Mouse (Mus musculus): ENCODE results near the gene Klrb1c. TPM values are rescaled to one million over a fixed set of nuclear protein-coding genes. Genes with fewer than 3 reads are reported as not detected.
A peak's percentile ranks its signal among the peaks of the same experiment; 100 is the strongest.
"Not testable (repeated sequence)": the region's sequence is repeated elsewhere in the genome, so short reads cannot be mapped to it uniquely, and the experiment has no call there.

Klrb1c gene
- polyA plus RNA-seq, 1 experiment from 2014 or later = 0.15 TPM

DNA sequence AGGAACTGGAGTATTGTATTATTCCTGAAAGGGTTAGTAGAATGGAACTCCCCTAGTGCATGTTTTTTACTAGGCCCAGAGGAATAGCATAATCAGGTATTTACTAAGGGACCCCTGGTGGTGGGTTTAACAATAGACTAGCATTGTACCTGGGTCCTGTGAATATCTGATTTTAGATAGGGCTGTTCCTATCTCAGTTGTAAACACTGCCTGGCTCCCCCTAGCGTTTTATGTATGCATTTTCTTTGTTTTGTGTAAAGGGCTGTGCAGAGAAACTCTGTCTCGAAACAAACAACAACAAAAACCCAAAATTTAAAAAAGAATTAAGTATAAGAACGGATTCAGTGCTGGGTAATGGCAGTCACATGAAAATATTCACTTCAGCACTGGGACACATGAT lies 18.0 kb upstream of the Klrb1c start:
- Histone ChIP-seq H3K9ac (no peak overlapping the region), H3K9me3 (0 out of 2 replicates have a peak, but pooled peaks cover 4% of the 10 kb centered on the region), H3K4me2 (no peak overlapping the region), H3K4me3 (no peak overlapping the region), H3K36me3 (no peaks in the 10 kb centered on the region), H3K4me1 (peaks cover 6% of the 10 kb centered on the region; the same call in 1 of the 2 replicates), H3K27me3 (replicated peaks) (no peaks in the 10 kb centered on the region), H3K27ac (replicated peaks) (no peak overlapping the region)
- ATAC-seq (ENCODE audit: extremely low read depth, insufficient number of reproducible peaks, low FRiP score, low TSS enrichment) = no peak
- WGBS = 60% methylated on average over 3 of the region's 3 CpGs

DNA sequence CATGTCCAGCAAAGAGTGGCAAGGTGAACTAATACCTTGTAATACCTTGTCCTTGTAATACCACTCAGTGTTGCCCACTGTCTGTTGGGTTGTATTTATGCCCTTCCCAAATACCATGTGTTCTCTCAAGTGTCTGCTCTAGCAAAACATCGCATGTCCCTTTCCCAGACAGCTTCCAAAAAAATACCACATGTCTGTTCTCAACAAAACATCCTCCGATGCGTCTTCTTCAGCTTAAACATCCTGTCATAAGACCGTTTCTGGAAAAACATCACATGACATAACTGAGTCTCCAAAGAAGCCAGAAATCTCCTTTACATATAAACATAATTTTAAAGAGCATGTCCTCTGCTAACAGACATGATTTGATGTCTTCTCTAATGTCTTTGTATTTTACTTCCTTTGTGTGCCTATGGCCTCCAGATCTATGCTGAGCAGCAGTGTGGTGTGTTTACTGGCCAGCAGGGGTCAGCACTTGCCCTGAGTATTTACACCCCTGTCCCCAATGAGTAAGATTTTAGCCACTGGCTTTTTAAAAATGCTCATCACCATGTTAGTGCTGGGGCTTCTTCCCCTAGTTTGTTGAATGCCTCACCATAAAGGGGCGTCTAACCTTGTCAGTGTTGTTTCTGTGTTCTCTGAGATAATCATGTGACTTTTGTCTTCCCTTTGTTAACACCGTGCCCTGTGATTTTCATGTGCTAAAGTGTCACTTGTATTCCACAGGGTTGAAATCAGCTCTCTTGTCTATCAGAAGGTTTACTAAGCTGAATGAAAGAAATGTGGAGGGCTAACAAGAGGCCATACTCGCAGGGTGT lies 16.0 kb upstream of the Klrb1c start:
- H3K4me2 ChIP-seq = peak overlapping the region; percentile 24; the same call in 1 of the 2 replicates
- not testable (repeated sequence) for H3K27ac ChIP-seq (replicated peaks); H3K36me3 ChIP-seq; H3K4me3 ChIP-seq; ATAC-seq (ENCODE audit: extremely low read depth, insufficient number of reproducible peaks, low FRiP score, low TSS enrichment); H3K27me3 ChIP-seq (replicated peaks); H3K4me1 ChIP-seq; H3K9me3 ChIP-seq; H3K9ac ChIP-seq
- 59% methylated on average over 7 of the region's 7 CpGs for WGBS

DNA sequence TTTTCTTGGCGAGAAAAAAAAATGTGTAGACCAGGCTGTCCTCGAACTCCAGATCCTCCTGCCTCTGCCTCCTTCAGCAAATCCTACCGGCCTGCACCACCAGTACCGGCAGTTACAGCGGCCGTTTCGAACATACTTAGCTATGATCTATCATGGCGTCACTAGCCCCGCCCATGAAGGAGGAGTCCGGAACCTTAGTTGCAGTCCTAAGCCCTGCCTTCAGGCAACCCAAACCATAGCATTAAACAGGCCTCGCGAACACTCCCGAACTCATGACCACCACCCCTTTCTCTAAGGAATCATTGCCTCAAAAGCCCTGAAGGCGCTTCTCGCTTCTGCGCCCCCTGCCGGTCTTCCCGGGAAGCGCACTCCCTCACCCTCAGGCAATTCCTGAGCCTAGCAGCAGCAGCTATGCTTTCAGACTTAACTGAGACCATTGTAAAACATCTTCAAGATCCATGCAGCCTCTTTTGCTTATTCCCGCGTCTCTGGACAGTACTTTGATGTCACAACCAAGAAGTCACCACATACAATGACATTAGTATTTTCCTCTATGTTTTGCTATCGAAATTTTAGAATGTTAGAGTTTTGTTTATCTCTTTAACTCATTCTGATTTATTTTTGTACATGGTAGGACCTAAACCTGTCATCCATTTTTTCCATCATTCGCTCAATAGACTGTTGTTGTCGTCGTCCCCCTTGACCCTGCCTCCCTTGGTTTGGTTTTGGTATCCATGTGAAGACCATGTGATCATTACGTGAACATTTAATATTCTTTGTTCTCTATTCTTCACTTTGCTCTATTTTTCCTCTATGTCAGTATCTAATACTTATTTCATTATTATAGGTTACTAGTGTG lies 14.2 kb upstream of the Klrb1c start:
- 0 out of 2 replicates have a peak, but pooled peaks cover 4% of the 10 kb centered on the region for H3K9me3 ChIP-seq
- H3K27me3 ChIP-seq (replicated peaks) = no peaks in the 10 kb centered on the region
- 8% methylated on average over 26 of the region's 26 CpGs for WGBS
- no peaks in the 10 kb centered on the region for H3K36me3 ChIP-seq
- peak overlapping the region; percentile 83 for H3K9ac ChIP-seq
- H3K4me1 ChIP-seq = peaks cover 12% of the 10 kb centered on the region
- H3K27ac ChIP-seq (replicated peaks) = peak overlapping the region; percentile 73
- peak overlapping the region; percentile 61 for H3K4me3 ChIP-seq
- ATAC-seq (ENCODE audit: extremely low read depth, insufficient number of reproducible peaks, low FRiP score, low TSS enrichment) = peak; percentile 86
- H3K4me2 ChIP-seq = peak overlapping the region; percentile 78

DNA sequence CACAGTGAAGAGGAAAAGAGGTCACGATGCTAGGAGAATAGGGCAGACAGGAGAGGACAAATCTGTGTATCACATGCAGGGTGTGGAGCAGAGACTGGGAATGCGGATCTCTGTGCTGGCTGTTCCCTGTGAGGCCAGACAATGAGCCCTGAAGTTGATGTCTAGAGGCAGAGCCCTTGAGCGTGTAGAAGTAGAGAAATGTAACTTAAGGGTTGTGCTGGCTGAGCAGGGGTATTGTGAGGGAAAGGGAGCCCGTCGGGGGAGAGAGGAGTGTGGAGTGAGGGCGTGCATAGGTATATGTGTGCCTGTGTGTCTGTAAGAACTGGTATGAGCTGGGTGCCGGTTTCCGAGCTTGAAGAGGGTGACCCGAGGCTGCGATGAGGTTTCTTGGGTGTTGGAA lies 13.5 kb upstream of the Klrb1c start:
- H3K4me2 ChIP-seq = peak overlapping the region; percentile 78
- ATAC-seq (ENCODE audit: extremely low read depth, insufficient number of reproducible peaks, low FRiP score, low TSS enrichment) = peak; percentile 7

DNA sequence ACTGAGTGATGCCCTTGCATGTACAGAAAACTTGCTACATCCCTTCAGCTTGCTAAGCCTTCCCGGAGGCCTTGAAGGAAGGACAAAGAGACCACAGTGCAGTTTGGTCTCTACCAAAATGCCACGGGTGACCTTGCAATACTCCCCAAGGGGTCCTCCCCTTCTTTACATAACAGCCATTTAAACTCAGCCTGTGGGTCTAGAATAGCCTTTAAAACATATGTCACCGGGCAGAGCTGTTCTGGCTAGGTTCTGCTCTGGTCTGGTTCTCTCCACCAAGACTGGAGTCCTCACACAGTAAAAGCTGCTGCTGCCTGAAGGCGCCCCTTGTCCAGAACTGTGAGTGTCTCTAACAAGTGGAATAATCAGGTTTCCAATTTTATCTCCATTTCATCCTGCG lies 11.7 kb upstream of the Klrb1c start:
- H3K27me3 ChIP-seq (replicated peaks); H3K9ac ChIP-seq; H3K36me3 ChIP-seq; H3K4me3 ChIP-seq; H3K4me2 ChIP-seq; ATAC-seq (ENCODE audit: extremely low read depth, insufficient number of reproducible peaks, low FRiP score, low TSS enrichment); H3K27ac ChIP-seq (replicated peaks); H3K9me3 ChIP-seq: not testable (repeated sequence)
- WGBS = 82% methylated on average over 5 of the region's 5 CpGs
- H3K4me1 ChIP-seq = peaks cover 22% of the 10 kb centered on the region

More for the DNA sequence above, 13.5 kb upstream of the Klrb1c start:
- peaks cover 19% of the 10 kb centered on the region for H3K4me1 ChIP-seq
- WGBS = 8% methylated on average over 10 of the region's 10 CpGs
- peak overlapping the region; percentile 73 for H3K27ac ChIP-seq (replicated peaks)
- H3K27me3 ChIP-seq (replicated peaks) = no peaks in the 10 kb centered on the region
- H3K9me3 ChIP-seq = no peaks in the 10 kb centered on the region
- peak overlapping the region; percentile 83 for H3K9ac ChIP-seq
- H3K4me3 ChIP-seq = peak overlapping the region; percentile 61
- no peaks in the 10 kb centered on the region for H3K36me3 ChIP-seq

DNA sequence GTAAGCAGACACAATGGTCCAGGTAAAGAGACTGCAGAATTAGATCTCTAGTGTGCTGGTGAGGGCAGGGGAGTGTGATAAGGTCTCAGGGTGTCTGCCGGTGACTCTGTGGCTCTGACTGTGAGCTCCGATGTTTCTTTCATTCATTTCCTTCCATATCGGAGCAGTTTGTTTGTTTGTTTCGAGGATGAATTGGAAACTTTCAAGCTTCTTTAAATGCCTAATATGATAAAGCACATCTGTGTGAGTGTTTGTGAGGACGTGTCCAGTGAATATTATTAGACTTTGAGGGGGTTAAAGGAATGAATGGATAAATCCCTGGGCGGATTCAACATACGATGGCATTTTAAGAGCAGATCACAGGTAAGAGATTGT lies 10.9 kb upstream of the Klrb1c start:
- Histone ChIP-seq H3K9ac (peak overlapping the region; percentile 85), H3K36me3 (no peaks in the 10 kb centered on the region), H3K4me1 (peaks cover 22% of the 10 kb centered on the region), H3K4me2 (peak overlapping the region; percentile 73), H3K4me3 (peak overlapping the region; percentile 72), H3K27ac (replicated peaks) (no peak overlapping the region), H3K9me3 (no peaks in the 10 kb centered on the region), H3K27me3 (replicated peaks) (no peaks in the 10 kb centered on the region)
- ATAC-seq (ENCODE audit: extremely low read depth, insufficient number of reproducible peaks, low FRiP score, low TSS enrichment) = no peak
- WGBS = 24% methylated on average over 7 of the region's 7 CpGs

DNA sequence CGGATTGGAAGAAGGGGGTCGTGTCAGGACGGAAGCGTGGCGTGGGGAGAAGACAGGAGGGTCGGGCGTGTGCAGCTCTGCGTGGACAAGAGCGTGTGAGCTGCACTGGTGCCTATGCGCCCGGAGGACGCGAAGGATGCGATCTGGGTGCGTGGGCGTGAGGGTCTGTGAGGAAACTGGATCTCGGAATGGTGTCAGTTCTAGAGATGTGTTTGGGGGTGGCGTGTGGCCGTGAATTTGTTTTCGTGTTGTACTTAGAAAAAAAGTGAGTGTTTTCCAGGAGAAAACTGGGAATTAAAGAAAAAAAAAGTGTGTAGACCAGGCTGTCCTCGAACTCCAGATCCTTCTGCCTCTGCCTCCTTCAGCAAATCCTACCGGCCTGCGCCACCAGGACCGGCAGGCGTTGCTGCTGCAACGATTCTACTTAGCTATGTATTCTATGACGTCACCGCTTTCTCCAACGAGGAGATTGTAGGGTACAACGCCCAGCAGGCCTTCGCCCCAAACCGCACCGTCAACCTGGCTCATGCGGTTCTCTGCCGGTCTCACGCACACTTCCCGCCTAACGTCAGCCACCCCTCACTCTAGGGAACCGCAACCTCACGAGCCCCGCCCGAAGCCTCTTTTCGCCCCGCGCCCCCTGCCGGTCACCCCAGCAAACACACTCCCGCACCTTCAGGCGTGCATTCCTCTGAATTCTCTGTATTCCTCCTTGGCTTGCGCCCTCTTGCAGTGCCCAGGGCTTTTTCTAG lies 10.3 kb upstream of the Klrb1c start:
- ATAC-seq (ENCODE audit: extremely low read depth, insufficient number of reproducible peaks, low FRiP score, low TSS enrichment) = peak; percentile 72
- peaks cover 22% of the 10 kb centered on the region for H3K4me1 ChIP-seq
- under 1% methylated on average over 49 of the region's 49 CpGs for WGBS

DNA sequence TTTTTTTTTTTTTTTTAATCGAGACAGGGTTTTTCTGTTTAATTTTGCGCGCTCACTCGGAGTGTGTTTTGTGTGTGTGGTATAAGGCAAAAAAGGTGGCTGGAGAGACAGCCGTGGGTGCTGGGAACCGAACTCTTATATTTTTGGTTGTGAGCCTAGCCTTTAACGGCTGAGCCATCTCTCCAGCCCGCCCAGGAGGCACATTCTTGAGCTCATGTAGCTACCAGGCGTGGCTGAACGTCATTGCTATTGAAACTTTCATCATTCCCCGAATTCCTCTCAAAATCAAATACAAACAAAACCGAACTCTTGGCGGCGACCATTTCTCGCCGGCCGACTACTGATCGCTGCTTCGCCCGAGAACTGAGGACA lies 9.7 kb upstream of the Klrb1c start:
- 0% methylated on average over 20 of the region's 20 CpGs for WGBS
- Histone ChIP-seq H3K9ac (peak overlapping the region; percentile 85), H3K4me2 (peak overlapping the region; percentile 73), H3K4me1 (peaks cover 22% of the 10 kb centered on the region), H3K4me3 (peak overlapping the region; percentile 72), H3K27ac (replicated peaks) (peak overlapping the region; percentile 82)
- ATAC-seq (ENCODE audit: extremely low read depth, insufficient number of reproducible peaks, low FRiP score, low TSS enrichment); H3K27me3 ChIP-seq (replicated peaks); H3K36me3 ChIP-seq; H3K9me3 ChIP-seq: not testable (repeated sequence)

More for the DNA sequence above, 10.3 kb upstream of the Klrb1c start:
- peak overlapping the region; percentile 85 for H3K9ac ChIP-seq
- H3K4me3 ChIP-seq = peak overlapping the region; percentile 72
- not testable (repeated sequence) for H3K27me3 ChIP-seq (replicated peaks); H3K9me3 ChIP-seq; H3K36me3 ChIP-seq
- H3K4me2 ChIP-seq = peak overlapping the region; percentile 73
- H3K27ac ChIP-seq (replicated peaks) = peak overlapping the region; percentile 82

DNA sequence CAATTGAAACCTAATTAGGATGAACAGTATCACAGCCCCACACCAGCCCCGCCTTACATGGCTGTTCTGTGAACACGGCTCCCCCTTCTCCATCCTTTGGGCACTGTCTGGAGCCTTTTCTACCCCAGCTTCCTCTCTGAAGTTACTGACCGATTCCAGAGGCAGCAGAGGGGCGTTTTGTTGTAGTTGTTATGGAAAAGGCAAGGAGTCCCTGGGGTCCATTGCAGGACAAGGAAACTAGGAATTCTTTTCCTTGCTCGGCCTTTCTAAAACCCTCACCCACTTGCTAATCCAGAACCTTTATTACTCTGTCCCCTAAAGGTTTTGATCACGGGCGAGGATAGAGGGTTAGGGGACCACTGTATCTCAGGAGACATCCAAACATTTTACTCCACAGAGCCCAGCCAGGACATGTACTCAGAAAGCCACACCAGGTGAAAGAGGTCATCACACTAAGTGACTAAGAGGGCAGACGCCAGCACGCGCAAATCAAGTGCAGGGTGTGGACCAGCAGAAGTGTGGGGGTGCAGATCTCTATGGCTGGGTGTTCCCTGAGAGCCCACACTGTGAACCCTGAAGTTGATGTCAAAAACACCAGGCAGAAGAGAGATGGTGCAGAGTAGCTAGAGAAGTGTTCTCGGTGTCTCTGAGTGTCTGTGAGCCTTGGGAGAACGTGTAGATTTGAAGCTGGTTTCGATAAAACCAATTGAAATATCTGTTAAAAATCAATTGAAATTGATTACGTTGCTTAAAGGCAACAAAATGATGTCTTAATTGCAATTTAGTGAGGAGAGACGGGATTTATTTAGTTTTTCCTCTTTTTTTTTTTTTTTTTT lies 9.1 kb upstream of the Klrb1c start:
- WGBS = 16% methylated on average over 15 of the region's 15 CpGs
- Histone ChIP-seq H3K9me3 (no peaks in the 10 kb centered on the region), H3K4me1 (peaks cover 21% of the 10 kb centered on the region), H3K27me3 (replicated peaks) (no peaks in the 10 kb centered on the region), H3K36me3 (no peaks in the 10 kb centered on the region), H3K4me3 (peak overlapping the region; percentile 72), H3K4me2 (peak overlapping the region; percentile 73), H3K27ac (replicated peaks) (peak overlapping the region; percentile 20; the same call in 1 of the 2 replicates), H3K9ac (peak overlapping the region; percentile 68)
- no peak for ATAC-seq (ENCODE audit: extremely low read depth, insufficient number of reproducible peaks, low FRiP score, low TSS enrichment)

DNA sequence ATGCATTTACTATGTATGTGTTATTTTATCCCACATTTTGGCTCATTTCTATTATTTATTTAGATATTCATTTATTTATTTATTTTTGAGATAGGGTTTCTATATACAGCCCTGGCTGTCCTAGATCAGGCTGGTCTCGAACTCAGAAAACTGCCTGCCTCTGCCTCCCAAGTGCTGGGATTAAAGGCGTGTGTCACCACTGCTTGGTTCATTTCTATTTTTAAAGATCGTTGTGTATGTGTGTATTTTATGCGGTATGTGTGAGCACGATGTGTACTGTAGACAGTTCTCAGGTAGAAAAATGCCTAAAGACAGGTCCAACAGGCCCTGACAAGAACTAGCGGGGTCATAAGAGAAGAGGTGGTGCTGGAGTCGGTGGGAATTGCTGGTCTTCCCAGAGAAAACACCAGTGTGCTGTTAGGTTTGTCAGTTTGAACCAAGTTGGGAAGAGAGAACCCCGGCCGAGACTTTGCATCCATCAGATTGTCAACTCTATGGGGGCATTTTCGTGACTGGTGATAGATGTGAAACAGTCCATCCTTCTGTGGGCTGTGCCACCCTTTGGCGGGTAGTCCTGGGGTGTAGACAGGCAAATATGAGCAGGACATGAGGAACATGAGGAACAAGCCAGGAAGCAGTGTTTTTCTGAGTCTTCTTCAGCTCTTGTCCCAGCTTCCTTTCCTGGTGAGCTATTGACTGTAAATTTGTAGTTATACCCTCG lies 8.3 kb upstream of the Klrb1c start:
- ATAC-seq (ENCODE audit: extremely low read depth, insufficient number of reproducible peaks, low FRiP score, low TSS enrichment) = no peak
- WGBS = 71% methylated on average over 12 of the region's 12 CpGs
- Histone ChIP-seq H3K9me3 (no peaks in the 10 kb centered on the region), H3K4me2 (peak overlapping the region; percentile 73), H3K36me3 (no peaks in the 10 kb centered on the region), H3K27ac (replicated peaks) (no peak overlapping the region), H3K4me3 (peak overlapping the region; percentile 72), H3K4me1 (peaks cover 19% of the 10 kb centered on the region), H3K27me3 (replicated peaks) (no peaks in the 10 kb centered on the region), H3K9ac (peak overlapping the region; percentile 68; the same call in 1 of the 2 replicates)

Data from heart, embryonic 13.5 days (tissue).